Mouse (Mus musculus) limb, embryonic 14.5 days (tissue): ENCODE data around the gene Tuba3b. TPM values are rescaled to one million over a fixed set of nuclear protein-coding genes. Genes with fewer than 3 reads are reported as not detected.
A peak's percentile ranks its signal among the peaks of the same experiment; 100 is the strongest.

Experiments
- ATAC-seq: fragments of 200-750 bp; cut with Nextera tagmentation; 2 replicates; pipeline ENCODE4 v1.8.0; 2017; ENCODE audit warnings: low read depth, moderate number of reproducible peaks, moderate TSS enrichment; ENCODE audit not compliant: low FRiP score
- DNase-seq: peaks from one replicate; pipeline ENCODE4 v3.0.0-alpha.2; 2015; ENCODE audit warnings: low spot score
- H3K27ac ChIP-seq: fragments of 300-500 bp; sonication (generic); replicated peaks from 2 replicates; pipeline ENCODE4 v1.5.1; 2014; ENCODE audit warnings: low read depth, mild to moderate bottlenecking, low read length, moderate library complexity, mixed read lengths
- H3K27me3 ChIP-seq: fragments of 300-500 bp; sonication (generic); 2 replicates; pipeline ENCODE4 v1.6.1; 2014; ENCODE audit warnings: low read length, mixed read lengths; ENCODE audit not compliant: control insufficient read depth, insufficient read depth
- H3K36me3 ChIP-seq: fragments of 300-500 bp; sonication (generic); 2 replicates; pipeline ENCODE4 v1.6.1; 2014; ENCODE audit warnings: mild to moderate bottlenecking, low read length, moderate library complexity, mixed read lengths; ENCODE audit not compliant: control insufficient read depth, insufficient read depth
- H3K4me1 ChIP-seq: fragments of 300-500 bp; sonication (generic); 2 replicates; pipeline ENCODE4 v1.6.1; 2014; ENCODE audit warnings: antibody characterized with exemption, low read length, mixed read lengths; ENCODE audit not compliant: control insufficient read depth, insufficient read depth
- H3K4me2 ChIP-seq: fragments of 300-500 bp; sonication (generic); replicated peaks from 2 replicates; pipeline ENCODE4 v1.6.1; 2014; ENCODE audit warnings: low read depth, mild to moderate bottlenecking, low read length, moderate library complexity; ENCODE audit not compliant: severe bottlenecking
- H3K4me3 ChIP-seq: fragments of 300-500 bp; sonication (generic); replicated peaks from 2 replicates; pipeline ENCODE4 v1.5.1; 2014; ENCODE audit warnings: low read length
- H3K9ac ChIP-seq: fragments of 300-500 bp; sonication (generic); 2 replicates; pipeline ENCODE4 v1.6.1; 2014; ENCODE audit warnings: mild to moderate bottlenecking, low read depth, low read length, moderate library complexity; ENCODE audit not compliant: severe bottlenecking
- H3K9me3 ChIP-seq: fragments of 300-500 bp; sonication (generic); 2 replicates; pipeline ENCODE4 v1.6.1; 2016; ENCODE audit warnings: low read length; ENCODE audit not compliant: control insufficient read depth
- POLR2A ChIP-seq: fragments of 200-500 bp; IDR thresholded peaks from 2 replicates; pipeline ENCODE4 v1.8.0; 2012; ENCODE audit warnings: inconsistent platforms, mild to moderate bottlenecking, moderate library complexity, borderline replicate concordance; ENCODE audit not compliant: insufficient read depth, insufficient read length; ENCODE audit errors: extremely low read depth
- WGBS: fragments of 180-500 bp; shearing (Covaris S2); extraction: QIAGEN DNeasy Blood & Tissue Kit; methylation state at CpG from one replicate; pipeline ENCODE4 v1.1.7; 2014; 5-methylcytosine and 5-hydroxymethylcytosine counted together
- polyA plus RNA-seq, 2 experiments: library from polyadenylated mRNA; depleted of rRNA in 1 of 2; stranded (reverse) in 1 of 2; unstranded in 1 of 2; fragments of >200 nt; fragmentation: Nextera tagmentation in 1 of 2; extraction: Ambion mirVana in 1 of 2; gene quantifications; 2 replicates each; pipeline versions ENCODE4 v1.2.1 to v1.2.3; 2012 to 2014

Tuba3b gene
- polyA plus RNA-seq, 2 experiments, result not detected

DNA sequence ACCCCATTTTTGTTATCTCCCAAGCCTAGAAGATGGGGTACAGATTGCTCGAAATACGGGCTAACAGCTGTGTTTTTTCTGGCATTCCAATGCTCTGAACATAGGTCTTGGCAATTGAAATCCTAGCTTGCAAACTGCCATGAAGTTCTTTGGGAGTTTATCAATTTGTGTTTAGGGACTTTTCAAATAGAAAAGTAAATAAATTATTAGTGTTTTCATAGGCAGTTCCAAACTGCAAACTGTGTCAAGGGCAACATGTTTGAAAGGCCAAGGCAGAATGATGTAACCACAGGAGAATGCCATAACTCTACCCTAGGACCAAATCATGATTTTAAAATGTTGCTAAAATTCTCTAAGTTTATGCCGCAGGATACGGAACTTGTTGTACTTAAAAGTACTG is 7.8 kb upstream of the Tuba3b start:
- no peak for TF ChIP-seq POLR2A
- Histone ChIP-seq H3K4me2 (no peak overlapping the region), H3K9me3 (no peaks in the 10 kb centered on the region), H3K4me3 (no peak overlapping the region), H3K27me3 (no peaks in the 10 kb centered on the region), H3K9ac (no peak overlapping the region), H3K4me1 (peaks cover 24% of the 10 kb centered on the region), H3K36me3 (no peaks in the 10 kb centered on the region), H3K27ac (0 out of 2 replicates have a peak overlapping the region, but pooled peaks have one; percentile 13)
- no peak for DNase-seq
- ATAC-seq, result no peak
- WGBS, result 63% methylated on average over 4 of the region's 4 CpGs

DNA sequence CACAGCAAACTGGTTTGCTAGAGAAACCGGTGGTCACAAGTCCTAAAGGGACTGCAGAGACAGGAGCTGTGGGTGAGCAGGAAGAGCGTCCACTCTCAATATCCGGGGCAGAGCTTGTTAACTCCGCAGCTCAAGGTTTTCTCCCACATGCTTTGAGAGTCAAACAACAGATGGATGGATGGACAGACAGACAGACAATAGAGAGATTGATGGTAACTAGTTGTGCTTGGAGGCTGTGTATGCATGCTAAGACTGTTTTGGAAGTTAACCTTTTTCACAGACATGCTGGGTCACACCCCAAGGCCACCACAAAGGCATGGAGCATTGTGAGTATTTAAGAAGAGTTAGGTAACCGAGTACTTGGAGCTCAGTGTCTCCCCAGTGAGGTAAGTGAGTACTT is 6.9 kb upstream of the Tuba3b start:
- Histone ChIP-seq H3K4me1 (peaks cover 24% of the 10 kb centered on the region), H3K27ac (no peak overlapping the region), H3K9me3 (no peaks in the 10 kb centered on the region), H3K27me3 (no peaks in the 10 kb centered on the region), H3K4me2 (no peak overlapping the region), H3K36me3 (no peaks in the 10 kb centered on the region), H3K4me3 (no peak overlapping the region), H3K9ac (no peak overlapping the region)
- TF ChIP-seq POLR2A, result no peak
- ATAC-seq (no peak), DNase-seq (no peak)
- WGBS, result 86% methylated on average over 5 of the region's 5 CpGs

DNA sequence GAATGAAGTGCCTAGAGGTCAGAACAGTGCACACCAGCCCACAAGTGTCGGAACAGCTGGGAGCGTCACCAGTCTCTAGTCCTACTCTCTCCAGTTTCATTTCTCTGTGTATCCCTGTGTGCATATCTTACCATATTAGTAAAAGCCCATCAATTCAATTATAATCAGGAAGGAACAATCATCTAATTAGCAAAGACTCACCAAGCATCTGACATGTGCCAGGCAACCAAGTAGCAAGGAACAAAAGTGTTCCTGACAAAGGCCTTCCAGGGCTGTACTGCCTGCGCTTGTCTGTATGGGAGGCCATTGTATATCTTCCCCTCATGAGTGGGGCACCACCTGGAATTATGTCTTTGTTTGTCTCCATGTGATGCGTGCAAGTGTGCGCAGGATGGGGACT is 4.7 kb upstream of the Tuba3b start:
- H3K4me1 ChIP-seq, result peaks cover 9% of the 10 kb centered on the region; the same call in 1 of the 2 replicates
- H3K9me3 ChIP-seq, result no peaks in the 10 kb centered on the region
- no peak overlapping the region for H3K27ac ChIP-seq
- H3K9ac ChIP-seq, result no peak overlapping the region
- ATAC-seq, result no peak
- H3K36me3 ChIP-seq, result no peaks in the 10 kb centered on the region
- WGBS, result 94% methylated on average over 5 of the region's 5 CpGs
- H3K27me3 ChIP-seq, result no peaks in the 10 kb centered on the region
- H3K4me2 ChIP-seq, result no peak overlapping the region
- TF ChIP-seq POLR2A, result no peak
- H3K4me3 ChIP-seq, result no peak overlapping the region
- DNase-seq, result no peak

DNA sequence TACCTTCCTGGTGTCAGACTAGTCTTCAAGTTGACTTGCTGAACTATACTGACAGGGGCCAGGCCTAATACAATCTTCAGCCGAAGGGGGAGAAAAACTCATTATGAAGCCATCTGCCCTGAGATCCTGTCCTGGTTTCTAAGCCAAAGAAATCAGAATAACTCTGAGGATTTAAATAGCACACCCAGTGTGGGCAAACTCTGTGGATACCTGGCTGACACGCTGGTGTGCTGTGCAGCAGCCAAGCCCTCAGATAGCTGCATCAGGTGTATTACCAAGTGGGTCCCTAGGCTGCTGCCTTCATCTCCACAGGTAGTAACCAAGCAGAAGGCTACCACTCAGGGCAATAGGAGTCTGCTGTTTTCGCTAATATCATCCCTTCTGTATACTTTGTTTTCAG is 2.9 kb upstream of the Tuba3b start:
- DNase-seq (no peak), ATAC-seq (no peak)
- H3K4me2 ChIP-seq, result no peak overlapping the region
- H3K9ac ChIP-seq, result no peak overlapping the region
- H3K4me3 ChIP-seq, result no peak overlapping the region
- 82% methylated on average over 3 of the region's 3 CpGs for WGBS
- H3K36me3 ChIP-seq, result no peaks in the 10 kb centered on the region
- peaks cover 4% of the 10 kb centered on the region; the same call in 1 of the 2 replicates for H3K4me1 ChIP-seq
- no peaks in the 10 kb centered on the region for H3K27me3 ChIP-seq
- H3K9me3 ChIP-seq, result no peaks in the 10 kb centered on the region
- no peak for TF ChIP-seq POLR2A
- no peak overlapping the region for H3K27ac ChIP-seq

DNA sequence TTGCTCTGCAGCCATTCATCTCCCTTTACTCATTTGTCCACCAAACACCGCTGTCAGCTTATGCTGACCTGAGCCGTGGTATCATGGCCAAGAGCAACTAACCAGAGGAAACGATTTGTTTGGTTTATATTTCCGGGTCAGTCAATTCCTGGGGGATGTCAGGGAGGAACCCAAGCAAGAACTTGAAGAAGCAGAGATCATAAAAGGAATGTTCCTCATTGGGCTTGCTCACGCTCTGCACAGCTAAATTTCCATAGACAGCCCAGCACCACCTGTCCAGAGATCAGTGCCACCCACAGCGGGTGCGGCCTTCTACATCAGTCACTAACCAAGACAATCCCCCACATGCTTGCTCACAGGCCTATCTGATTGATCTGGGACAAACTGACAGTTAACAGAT is 1.3 kb upstream of the Tuba3b start, which contains the start of gene Lmntd1:
Lmntd1 (minus strand) TSS at position 101 of the 400 bp plus-strand sequence.
- Histone ChIP-seq H3K4me2 (no peak within 1 kb of the TSS), H3K9ac (no peak within 1 kb of the TSS), H3K27me3 (no peaks in the 10 kb centered on the region), H3K4me1 (no peaks in the 10 kb centered on the region), H3K27ac (no peak within 1 kb of the TSS), H3K36me3 (no peaks in the 10 kb centered on the region), H3K9me3 (no peaks in the 10 kb centered on the region), H3K4me3 (no peak within 1 kb of the TSS)
- 78% methylated on average over 7 of the region's 7 CpGs for WGBS
- ATAC-seq (no peak), DNase-seq (no peak)
- TF ChIP-seq POLR2A, result no peak
